Mouse (Mus musculus): ENCODE measurements around the gene Cst12. TPM values are rescaled to one million over a fixed set of nuclear protein-coding genes. Genes with fewer than 3 reads are reported as not detected.

Gene Cst12
- not detected for polyA plus RNA-seq (2017; shearing (Covaris generic))

GRCm38 (mm10) chr2:148789142-148789541 is at the start of gene Cst12:
TSS of gene Cst12 (plus strand) at chr2:148789361.

GRCm38 (mm10) chr2:148750058-148750457 is 39.1 kb upstream of the Cst12 start, which contains the start of gene Cstl1:
TSS of gene Cstl1 (plus strand) at chr2:148750358.

GRCm38 (mm10) chr2:148771397-148771796 is 17.8 kb upstream of the Cst12 start, which contains the start of gene Cst11:
TSS of gene Cst11 (minus strand) at chr2:148771497.

GRCm38 (mm10) chr2:148781709-148782108 is 7.5 kb upstream of the Cst12 start, which contains the start of gene 8030411F24Rik:
TSS of gene 8030411F24Rik (plus strand) at chr2:148782009.

GRCm38 (mm10) chr2:148798485-148798884 is 9.3 kb downstream of the Cst12 start, which contains the start of gene Cst8:
TSS of gene Cst8 (plus strand) at chr2:148798785.

GRCm38 (mm10) chr2:148819909-148820308 is 30.7 kb downstream of the Cst12 start, which contains the start of gene Cst13:
TSS of gene Cst13 (plus strand) at chr2:148820081.

GRCm38 (mm10) chr2:148834912-148835311 is 45.8 kb downstream of the Cst12 start, which contains the start of gene Cst9:
TSS of gene Cst9 (plus strand) at chr2:148835147.

Other genes with a start within 250 kb of the Cst12 start
- 69.5 TPM for gene Nxt1, start 116.8 kb upstream of the Cst12 start, polyA plus RNA-seq (2017; shearing (Covaris generic))
- 22.5 TPM for gene Gzf1, start 108.3 kb upstream of the Cst12 start, polyA plus RNA-seq (2017; shearing (Covaris generic))
- 2.0 TPM for gene Napb, start 56.9 kb upstream of the Cst12 start, polyA plus RNA-seq (2017; shearing (Covaris generic))
- gene Cstl1, start 39.0 kb upstream of the Cst12 start, polyA plus RNA-seq (2017; shearing (Covaris generic)): not detected
- not detected for gene Cst11, start 17.9 kb upstream of the Cst12 start, polyA plus RNA-seq (2017; shearing (Covaris generic))
- gene 8030411F24Rik, start 7.4 kb upstream of the Cst12 start, polyA plus RNA-seq (2017; shearing (Covaris generic)): not detected
- not detected for gene Cst8, start 9.4 kb downstream of the Cst12 start, polyA plus RNA-seq (2017; shearing (Covaris generic))
- gene Cst13, start 30.7 kb downstream of the Cst12 start, polyA plus RNA-seq (2017; shearing (Covaris generic)): not detected
- not detected for gene Cst9, start 45.8 kb downstream of the Cst12 start, polyA plus RNA-seq (2017; shearing (Covaris generic))
- gene 9230104L09Rik, start 75.7 kb downstream of the Cst12 start, polyA plus RNA-seq (2017; shearing (Covaris generic)): not detected
- gene Cst3, start 86.3 kb downstream of the Cst12 start, polyA plus RNA-seq (2017; shearing (Covaris generic)): 166 TPM
- not detected for gene Gm1330, start 213.9 kb downstream of the Cst12 start, polyA plus RNA-seq (2017; shearing (Covaris generic))
- not detected for gene Gm10750, start 227.9 kb downstream of the Cst12 start, polyA plus RNA-seq (2017; shearing (Covaris generic))